Mouse (Mus musculus): Measurements from ENCODE around the gene Leng9.

- TF ChIP-seq CTCF (IDR thresholded peaks at IDR 0.05; ENCODE audit: borderline replicate concordance, control insufficient read depth, extremely low read depth, insufficient read depth, low read length, poor library complexity) (no peak), POLR2A (IDR thresholded peaks at IDR 0.05; ENCODE audit: control insufficient read depth, extremely low read depth, insufficient read depth, low read length, poor library complexity) (no peak)
These were observed 28.0 kb downstream of the Leng9 start for GRCm38 (mm10) chr7:4122076-4122768.

Data from thymus, adult 2 months (tissue).